Mouse (Mus musculus) thymus, adult 2 months (tissue): ENCODE data around the gene Ush1g.

Experiments
- CTCF ChIP-seq: fragments of 200-500 bp; IDR thresholded peaks from 2 replicates; pipeline ENCODE4 v1.5.1; 2012; ENCODE audit warnings: mild to moderate bottlenecking, control low read depth, low read length, moderate library complexity, borderline replicate concordance; ENCODE audit not compliant: control insufficient read depth, poor library complexity, insufficient read depth; ENCODE audit errors: extremely low read depth
- POLR2A ChIP-seq: fragments of 200-500 bp; IDR thresholded peaks from 2 replicates; pipeline ENCODE4 v1.6.1; 2012; ENCODE audit warnings: mild to moderate bottlenecking, low read length, control low read depth, moderate library complexity; ENCODE audit not compliant: control insufficient read depth, poor library complexity, insufficient read depth; ENCODE audit errors: extremely low read depth

GRCm38 (mm10) chr11:115341246-115341645 is 19.4 kb upstream of the Ush1g start:
- no peak for TF ChIP-seq POLR2A
- TF ChIP-seq CTCF = no peak
